Mouse (Mus musculus) stomach, postnatal 0 days (tissue): ENCODE data around the gene Mcam.

ENCODE experiments used
- CTCF ChIP-seq: IDR thresholded peaks from 2 replicates; pipeline ENCODE4 v1.5.1; 2016; ENCODE audit warnings: antibody characterized with exemption, low read depth, mild to moderate bottlenecking, moderate library complexity
- EP300 ChIP-seq: optimal IDR thresholded peaks from 2 replicates; pipeline ENCODE3; 2016; ENCODE audit warnings: antibody characterized with exemption

DNA sequence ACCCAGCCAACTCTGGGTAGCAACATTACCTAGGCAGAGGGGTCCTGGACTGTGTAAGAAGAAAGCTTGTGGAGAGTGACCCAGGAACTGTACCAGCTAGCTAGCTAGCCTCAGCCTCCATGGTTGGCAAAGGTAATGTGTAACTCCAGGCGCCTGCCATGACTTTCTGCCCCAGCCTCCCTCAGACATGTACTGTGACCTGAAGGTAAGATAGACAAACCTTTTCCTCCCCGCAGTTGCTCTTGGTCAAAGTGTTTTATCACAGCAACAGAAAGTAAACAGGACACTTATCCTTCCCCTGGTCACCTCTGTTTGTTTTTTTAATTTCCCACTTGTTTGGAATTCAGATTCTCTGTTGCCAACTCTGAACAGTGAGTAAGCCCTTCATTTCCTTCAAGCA lies 19.8 kb upstream of the Mcam start:
- TF ChIP-seq CTCF (no peak), EP300 (no peak)
